Mouse (Mus musculus) limb, embryonic 15.5 days (tissue): Measurements from ENCODE around the gene Mcmbp. TPM values are rescaled to one million over a fixed set of nuclear protein-coding genes. Genes with fewer than 3 reads are reported as not detected.

ENCODE experiments used
- ATAC-seq: fragments of 200-750 bp; cut with Nextera tagmentation; 2 replicates; pipeline ENCODE4 v1.8.0; 2017; ENCODE audit warnings: low read depth, moderate TSS enrichment; ENCODE audit not compliant: insufficient number of reproducible peaks, low FRiP score, low TSS enrichment
- H3K27ac ChIP-seq: fragments of 300-500 bp; sonication (generic); 2 replicates; pipeline ENCODE4 v1.5.1; 2015; ENCODE audit warnings: moderate library complexity, mild to moderate bottlenecking, inconsistent platforms
- H3K27me3 ChIP-seq: fragments of 300-500 bp; sonication (generic); 2 replicates; pipeline ENCODE4 v1.6.1; 2015; ENCODE audit warnings: inconsistent platforms
- H3K36me3 ChIP-seq: fragments of 300-500 bp; sonication (generic); 2 replicates; pipeline ENCODE4 v1.6.1; 2015; ENCODE audit warnings: inconsistent platforms
- H3K4me1 ChIP-seq: fragments of 300-500 bp; sonication (generic); 2 replicates; pipeline ENCODE4 v1.6.1; 2015; ENCODE audit warnings: inconsistent platforms
- H3K4me2 ChIP-seq: fragments of 300-500 bp; sonication (generic); 2 replicates; pipeline ENCODE4 v1.6.1; 2015; ENCODE audit warnings: mild to moderate bottlenecking, inconsistent platforms
- H3K4me3 ChIP-seq: fragments of 300-500 bp; sonication (generic); 2 replicates; pipeline ENCODE4 v1.5.1; 2015; ENCODE audit warnings: mild to moderate bottlenecking, inconsistent platforms
- H3K9ac ChIP-seq: fragments of 300-500 bp; sonication (generic); 2 replicates; pipeline ENCODE4 v1.6.1; 2015; ENCODE audit warnings: inconsistent platforms
- H3K9me3 ChIP-seq: fragments of 300-500 bp; sonication (generic); 2 replicates; pipeline ENCODE4 v1.6.1; 2016; ENCODE audit warnings: inconsistent platforms
- WGBS: fragments of 180-500 bp; shearing (Covaris S2); methylation state at CpG from one replicate; pipeline ENCODE4 v1.1.7; 2015; 5-methylcytosine and 5-hydroxymethylcytosine counted together
- polyA plus RNA-seq: library from polyadenylated mRNA; unstranded; fragments of >200 nt; fragmentation: Nextera tagmentation; extraction: Ambion mirVana; gene quantifications from 2 replicates; pipeline ENCODE4 v1.2.1, GENCODE M21; 2015

Mcmbp gene
- polyA plus RNA-seq, 1 experiment from 2014 or later, result 55.4 TPM

- H3K4me3 ChIP-seq, result peak within 1 kb of the TSS; percentile 99
- peaks cover 33% of the 10 kb centered on the region for H3K4me1 ChIP-seq
- H3K9ac ChIP-seq, result peak within 1 kb of the TSS; percentile 91
- peak within 1 kb of the TSS; percentile 68 for H3K4me2 ChIP-seq
- H3K9me3 ChIP-seq, result no peaks in the 10 kb centered on the region
- WGBS, result under 1% methylated on average over 54 of the region's 55 CpGs
- H3K27ac ChIP-seq, result peak within 1 kb of the TSS; percentile 80
- H3K36me3 ChIP-seq, result peaks cover 1% of the 10 kb centered on the region; the same call in 1 of the 2 replicates
- peak; percentile 88 for ATAC-seq
- no peaks in the 10 kb centered on the region for H3K27me3 ChIP-seq
These were observed 4.6 kb upstream of the Mcmbp start, which contains the start of gene Sec23ip for GRCm38 (mm10) chr7:128744684-128745485. Gene Sec23ip, plus strand, starts transcription at chr7:128744943.

GRCm38 (mm10) chr7:128743898-128744297 lies 3.6 kb upstream of the Mcmbp start:
- Histone ChIP-seq H3K27ac (peak overlapping the region; percentile 72; the same call in 1 of the 2 replicates), H3K9me3 (no peaks in the 10 kb centered on the region), H3K4me2 (peak overlapping the region; percentile 68), H3K27me3 (no peaks in the 10 kb centered on the region), H3K4me3 (peak overlapping the region; percentile 99), H3K9ac (no peak overlapping the region), H3K4me1 (peaks cover 35% of the 10 kb centered on the region), H3K36me3 (no peaks in the 10 kb centered on the region)
- 58% methylated on average over 2 of the region's 2 CpGs for WGBS
- no peak for ATAC-seq

GRCm38 (mm10) chr7:128739462-128740277 lies 625 bp downstream of the Mcmbp start:
- peaks cover 21% of the 10 kb centered on the region for H3K4me1 ChIP-seq
- peak overlapping the region; percentile 94 for H3K9ac ChIP-seq
- H3K36me3 ChIP-seq, result 0 out of 2 replicates have a peak, but pooled peaks cover 3% of the 10 kb centered on the region
- peak overlapping the region; percentile 88 for H3K27ac ChIP-seq
- WGBS, result under 1% methylated on average over 69 of the region's 80 CpGs
- H3K4me2 ChIP-seq, result peak overlapping the region; percentile 74
- no peaks in the 10 kb centered on the region for H3K9me3 ChIP-seq
- peak overlapping the region; percentile 99 for H3K4me3 ChIP-seq
- no peaks in the 10 kb centered on the region for H3K27me3 ChIP-seq
- peak; percentile 36; the same call in 1 of the 2 replicates for ATAC-seq

DNA sequence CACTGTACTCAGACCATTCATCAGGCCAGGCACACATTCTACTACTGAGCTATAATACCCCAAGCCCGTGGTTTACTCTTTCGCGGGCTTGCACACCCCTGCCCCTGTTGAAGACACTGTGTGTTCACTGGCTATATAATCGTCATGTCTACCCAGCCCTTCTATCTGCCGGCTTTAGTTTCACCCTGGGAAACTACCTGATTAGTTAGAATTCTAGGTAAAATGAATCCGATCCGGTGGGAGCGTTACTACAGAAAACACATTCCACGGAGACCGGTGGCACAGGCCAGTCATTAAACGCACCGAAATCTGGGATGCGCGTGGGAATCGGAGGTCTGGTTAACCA lies 1.2 kb downstream of the Mcmbp start:
- under 1% methylated on average over 15 of the region's 15 CpGs for whole genome bisulfite sequencing
- ATAC-seq, result no peak
- 0 out of 2 replicates have a peak, but pooled peaks cover 5% of the 10 kb centered on the region for H3K36me3 ChIP-seq
- H3K27ac ChIP-seq, result no peak overlapping the region
- peaks cover 19% of the 10 kb centered on the region for H3K4me1 ChIP-seq
- H3K4me2 ChIP-seq, result peak overlapping the region; percentile 74
- H3K4me3 ChIP-seq, result peak overlapping the region; percentile 99
- no peaks in the 10 kb centered on the region for H3K9me3 ChIP-seq
- peak overlapping the region; percentile 94 for H3K9ac ChIP-seq
- no peaks in the 10 kb centered on the region for H3K27me3 ChIP-seq

- Histone ChIP-seq H3K36me3 (0 out of 2 replicates have a peak, but pooled peaks cover 5% of the 10 kb centered on the region), H3K27ac (no peak overlapping the region), H3K9me3 (no peaks in the 10 kb centered on the region), H3K4me3 (no peak overlapping the region), H3K4me2 (peak overlapping the region; percentile 74; the same call in 1 of the 2 replicates), H3K9ac (no peak overlapping the region), H3K27me3 (no peaks in the 10 kb centered on the region), H3K4me1 (peaks cover 18% of the 10 kb centered on the region)
- no peak for ATAC-seq
- 68% methylated on average over 5 of the region's 5 CpGs for WGBS
These were observed 2.3 kb downstream of the Mcmbp start for GRCm38 (mm10) chr7:128738041-128738440.

DNA sequence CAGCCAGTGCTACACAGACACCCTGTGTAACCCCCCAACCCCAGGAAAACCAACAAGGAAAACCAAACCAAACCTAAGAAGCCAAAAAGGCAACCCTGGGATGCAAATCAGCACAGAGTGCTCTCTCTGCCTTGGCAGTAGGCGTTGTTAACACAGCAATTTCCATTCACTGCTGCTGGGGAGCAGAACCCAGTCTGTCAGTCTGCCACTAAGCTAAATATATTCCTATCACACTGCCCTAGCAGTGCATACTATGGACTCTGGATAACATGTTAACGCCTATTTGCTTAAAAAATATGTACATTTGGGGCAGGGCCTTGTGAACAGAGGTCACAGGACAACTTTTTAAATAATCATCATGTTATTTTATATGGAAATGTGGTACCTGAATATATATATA lies 8.7 kb downstream of the Mcmbp start:
- 83% methylated on average over 2 of the region's 2 CpGs for WGBS
- H3K27ac ChIP-seq, result no peak overlapping the region
- H3K4me1 ChIP-seq, result peaks cover 7% of the 10 kb centered on the region
- H3K4me2 ChIP-seq, result no peak overlapping the region
- H3K9me3 ChIP-seq, result no peaks in the 10 kb centered on the region
- 0 out of 2 replicates have a peak, but pooled peaks cover 5% of the 10 kb centered on the region for H3K36me3 ChIP-seq
- no peak overlapping the region for H3K4me3 ChIP-seq
- no peaks in the 10 kb centered on the region for H3K27me3 ChIP-seq
- H3K9ac ChIP-seq, result no peak overlapping the region
- no peak for ATAC-seq

- H3K4me2 ChIP-seq, result no peak overlapping the region
- H3K9ac ChIP-seq, result no peak overlapping the region
- no peak overlapping the region for H3K4me3 ChIP-seq
- H3K4me1 ChIP-seq, result peaks cover 15% of the 10 kb centered on the region
- WGBS, result 70% methylated on average over 10 of the region's 10 CpGs
- H3K36me3 ChIP-seq, result no peaks in the 10 kb centered on the region
- H3K9me3 ChIP-seq, result no peaks in the 10 kb centered on the region
- no peak overlapping the region for H3K27ac ChIP-seq
- no peaks in the 10 kb centered on the region for H3K27me3 ChIP-seq
- no peak for ATAC-seq
These were observed 11.6 kb downstream of the Mcmbp start for GRCm38 (mm10) chr7:128728738-128729137.

GRCm38 (mm10) chr7:128727701-128728100 lies 12.6 kb downstream of the Mcmbp start:
- Histone ChIP-seq H3K9ac (no peak overlapping the region), H3K27me3 (no peaks in the 10 kb centered on the region)
- no peak for ATAC-seq

DNA sequence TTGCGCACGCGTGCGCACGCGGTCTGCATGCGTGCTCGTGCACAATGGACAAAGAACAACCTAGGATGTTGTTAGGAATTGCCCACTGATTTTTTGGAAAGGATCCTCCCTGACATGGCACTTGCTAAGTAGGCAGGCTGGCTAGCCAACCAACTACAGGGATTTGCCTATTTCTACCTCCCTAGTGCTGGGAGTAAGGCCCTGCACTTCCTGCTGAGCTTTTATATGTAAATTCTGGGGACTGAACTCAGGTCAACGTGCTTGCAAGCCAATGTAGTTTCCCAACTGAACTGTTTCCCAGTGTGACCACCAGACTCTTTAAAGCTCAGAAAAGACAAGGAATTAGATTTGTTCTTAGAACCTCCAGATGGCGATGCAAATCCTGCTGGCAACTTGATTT lies 13.3 kb downstream of the Mcmbp start:
- Histone ChIP-seq H3K9me3 (no peaks in the 10 kb centered on the region), H3K36me3 (peaks cover 13% of the 10 kb centered on the region), H3K4me1 (peaks cover 15% of the 10 kb centered on the region), H3K9ac (no peak overlapping the region), H3K27ac (no peak overlapping the region), H3K4me3 (no peak overlapping the region), H3K27me3 (no peaks in the 10 kb centered on the region), H3K4me2 (no peak overlapping the region)
- no peak for ATAC-seq
- 77% methylated on average over 10 of the region's 10 CpGs for WGBS

More at GRCm38 (mm10) chr7:128727701-128728100, 12.6 kb downstream of the Mcmbp start:
- peaks cover 15% of the 10 kb centered on the region for H3K4me1 ChIP-seq
- H3K9me3 ChIP-seq, result no peaks in the 10 kb centered on the region
- peaks cover 7% of the 10 kb centered on the region for H3K36me3 ChIP-seq
- no peak overlapping the region for H3K27ac ChIP-seq
- H3K4me3 ChIP-seq, result no peak overlapping the region
- WGBS, result 67% methylated on average over 5 of the region's 5 CpGs
- no peak overlapping the region for H3K4me2 ChIP-seq

- no peaks in the 10 kb centered on the region for H3K27me3 ChIP-seq
- H3K4me2 ChIP-seq, result no peak overlapping the region
- no peak overlapping the region for H3K27ac ChIP-seq
- H3K9me3 ChIP-seq, result no peaks in the 10 kb centered on the region
- no peak overlapping the region for H3K9ac ChIP-seq
- no peak for ATAC-seq
- peaks cover 23% of the 10 kb centered on the region for H3K36me3 ChIP-seq
- H3K4me1 ChIP-seq, result peaks cover 15% of the 10 kb centered on the region
- WGBS, result 79% methylated on average over 9 of the region's 9 CpGs
- H3K4me3 ChIP-seq, result no peak overlapping the region
These were observed 15.1 kb downstream of the Mcmbp start for GRCm38 (mm10) chr7:128725189-128725588.

GRCm38 (mm10) chr7:128724761-128725160 lies 15.5 kb downstream of the Mcmbp start:
- ATAC-seq, result 0 out of 2 replicates have a peak, but pooled peaks have one; percentile 79
- no peaks in the 10 kb centered on the region for H3K27me3 ChIP-seq
- no peak overlapping the region for H3K4me3 ChIP-seq
- 29% methylated on average over 4 of the region's 4 CpGs for WGBS
- H3K9ac ChIP-seq, result no peak overlapping the region
- no peaks in the 10 kb centered on the region for H3K9me3 ChIP-seq
- peaks cover 25% of the 10 kb centered on the region for H3K36me3 ChIP-seq
- no peak overlapping the region for H3K4me2 ChIP-seq
- peaks cover 15% of the 10 kb centered on the region for H3K4me1 ChIP-seq
- no peak overlapping the region for H3K27ac ChIP-seq

DNA sequence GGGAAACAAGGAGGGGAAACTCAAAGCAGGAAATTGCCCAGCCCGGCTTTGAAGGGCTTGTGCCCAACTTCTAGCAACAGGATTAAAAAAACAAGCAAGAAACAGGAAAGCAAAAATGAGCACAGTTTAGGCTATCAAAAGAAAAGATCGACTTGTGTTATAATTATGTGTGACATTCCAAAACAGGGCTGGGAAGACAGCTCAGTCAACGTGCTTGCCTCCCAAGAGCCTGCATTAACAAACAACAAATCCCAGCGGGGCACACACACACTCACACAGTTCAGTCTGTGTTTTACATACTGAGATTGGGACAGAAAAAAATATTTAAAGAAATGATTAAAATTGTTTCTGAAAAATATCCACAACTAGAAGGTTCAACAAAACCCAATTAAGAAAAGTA lies 22.3 kb downstream of the Mcmbp start:
- Histone ChIP-seq H3K4me2 (no peak overlapping the region), H3K9me3 (no peaks in the 10 kb centered on the region), H3K9ac (no peak overlapping the region), H3K4me3 (no peak overlapping the region), H3K27ac (no peak overlapping the region), H3K27me3 (no peaks in the 10 kb centered on the region), H3K36me3 (peaks cover 84% of the 10 kb centered on the region), H3K4me1 (no peaks in the 10 kb centered on the region)
- 70% methylated on average over 4 of the region's 4 CpGs for WGBS
- no peak for ATAC-seq
